In the genomic region with DNA sequence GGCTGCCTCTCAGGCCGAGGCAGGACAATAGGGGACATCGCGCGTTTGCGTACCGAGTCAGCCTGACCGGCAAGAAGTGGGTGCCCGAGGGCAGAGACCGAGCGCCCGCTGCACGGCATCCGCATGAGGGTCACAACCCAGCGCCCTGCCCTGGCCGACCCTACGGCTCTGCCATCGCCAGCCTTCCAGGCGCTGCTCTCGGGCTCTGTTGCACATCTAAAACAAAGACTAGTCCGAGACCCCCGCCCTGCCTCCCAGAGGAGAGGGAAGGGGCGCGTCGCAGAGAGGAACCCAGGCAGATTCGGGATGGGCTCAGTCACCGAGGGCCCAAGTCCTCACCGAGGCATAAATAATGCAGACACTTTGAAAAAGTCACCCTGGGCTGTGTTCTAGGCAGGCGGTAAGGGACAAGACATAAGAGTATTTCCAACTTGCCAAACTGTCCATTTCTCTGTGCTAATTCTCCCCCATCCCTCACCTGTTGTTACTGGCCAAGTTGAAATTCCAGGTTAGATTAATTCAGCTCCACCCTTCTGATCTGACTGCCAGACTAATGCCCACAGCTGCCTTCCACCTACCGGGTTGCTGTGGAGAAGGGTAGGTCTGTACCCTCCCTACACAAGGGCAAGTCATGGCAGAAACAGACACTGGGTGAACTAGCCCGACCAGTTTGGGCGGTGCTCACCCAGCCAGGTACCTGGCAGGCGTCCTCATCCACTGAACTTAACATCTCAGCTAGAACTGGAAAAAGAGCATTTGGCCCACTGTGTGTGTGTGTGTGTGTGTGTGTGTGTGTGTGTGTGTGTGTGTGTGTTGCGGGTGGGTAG, we compare ENCODE assay signal across 8 mouse cellular contexts. TPM values are rescaled to one million over a fixed set of nuclear protein-coding genes. Genes with fewer than 3 reads are reported as not detected.
A peak's percentile ranks its signal among the peaks of the same experiment; 100 is the strongest.
DNase-seq lines count a peak whose midpoint lies in the region; ATAC-seq and TF ChIP-seq lines count a peak whose summit lies in the region.

No protein-coding gene starts in this region.

- intact Hi-C loops in heart, postnatal 25 days (cut with DNase I): loop anchor here (5.0 kb wide), 3 partner anchors 45 to 75 kb away; partner anchors contain the start of gene Dguok

- ATAC-seq in heart, embryonic 12.5 days (ENCODE audit: insufficient number of reproducible peaks, low FRiP score): no peak
- ATAC-seq in intestine, embryonic 15.5 days: peak; percentile 57

- H3K9ac ChIP-seq in heart, embryonic 12.5 days: peak overlapping the region; percentile 86
- H3K9ac ChIP-seq in intestine, embryonic 15.5 days: peak overlapping the region; percentile 88

- peak overlapping the region; percentile 91 for H3K27ac ChIP-seq in heart, embryonic 12.5 days (ENCODE audit: poor library complexity, severe bottlenecking)
- H3K27ac ChIP-seq in intestine, embryonic 15.5 days: peak overlapping the region; percentile 96
- H3K27ac ChIP-seq in olfactory bulb, adult 2 months (ENCODE audit: insufficient read depth, low read depth, low read length): no peak overlapping the region

- TF ChIP-seq POLR2A in olfactory bulb, adult 2 months (IDR thresholded peaks at IDR 0.05; ENCODE audit: insufficient read depth, low read depth, low read length): no peak

- no peak for TF ChIP-seq CTCF in olfactory bulb, adult 2 months (IDR thresholded peaks at IDR 0.05; ENCODE audit: insufficient read depth, low read depth, low read length)

- peak overlapping the region; percentile 79 for H3K4me2 ChIP-seq in heart, embryonic 12.5 days
- H3K4me2 ChIP-seq in intestine, embryonic 15.5 days (replicated peaks): peak overlapping the region; percentile 76

- no peaks in the 10 kb centered on the region for H3K27me3 ChIP-seq in heart, embryonic 12.5 days (replicated peaks)
- H3K27me3 ChIP-seq in intestine, embryonic 15.5 days (replicated peaks): no peaks in the 10 kb centered on the region

- WGBS in heart, embryonic 12.5 days: 5% methylated on average over 32 of the region's 33 CpGs
- 6% methylated on average over 32 of the region's 33 CpGs for WGBS in intestine, embryonic 15.5 days
- WGBS in olfactory bulb, adult 2 months: 15% methylated on average over 33 of the region's 33 CpGs

- DNase-seq in heart, postnatal 25 days (ENCODE audit: low spot score): no peak
- DNase-seq in embryo, embryonic 10.5 days (ENCODE audit: low spot score): peak; percentile 63
- DNase-seq in lung, adult 18-20 months: peak; percentile 84 to 90
- DNase-seq in cerebellum, postnatal 36 days: no peak
- DNase-seq in adrenal gland, postnatal 14 days: no peak

- no peaks in the 10 kb centered on the region for H3K9me3 ChIP-seq in heart, embryonic 12.5 days (replicated peaks)
- H3K9me3 ChIP-seq in intestine, embryonic 15.5 days: no peaks in the 10 kb centered on the region

- peaks cover 66% of the 10 kb centered on the region for H3K4me1 ChIP-seq in heart, embryonic 12.5 days (replicated peaks)
- peaks cover 43% of the 10 kb centered on the region for H3K4me1 ChIP-seq in intestine, embryonic 15.5 days (replicated peaks)
- peaks cover 36% of the 10 kb centered on the region for H3K4me1 ChIP-seq in olfactory bulb, adult 2 months (ENCODE audit: control insufficient read depth, insufficient read depth, low read length)

- H3K4me3 ChIP-seq in heart, embryonic 12.5 days: peak overlapping the region; percentile 77
- peak overlapping the region; percentile 81 for H3K4me3 ChIP-seq in intestine, embryonic 15.5 days (replicated peaks)
- peak overlapping the region; percentile 77 for H3K4me3 ChIP-seq in olfactory bulb, adult 2 months (ENCODE audit: insufficient read depth, low read depth, low read length)

- 0 out of 2 replicates have a peak, but pooled peaks cover 7% of the 10 kb centered on the region for H3K36me3 ChIP-seq in heart, embryonic 12.5 days
- no peaks in the 10 kb centered on the region for H3K36me3 ChIP-seq in intestine, embryonic 15.5 days

RNA-seq across cellular contexts. Expression of gene Tet3, which starts 1.7 kb away (rescaled TPM):
- polyA plus RNA-seq in heart, embryonic 12.5 days (2016; fragmentation: Nextera tagmentation; extraction: Ambion mirVana): 31.3 and 33.6 TPM in 2 replicates
- 10 to 100 TPM; 32.6 to 40.8 TPM for total RNA-seq in heart, postnatal 25 days (2021)
- polyA plus RNA-seq in intestine, embryonic 15.5 days (2015; fragmentation: Nextera tagmentation; extraction: Ambion mirVana): 41.8 and 42.8 TPM in 2 replicates
- 65.6 and 107 TPM in 2 replicates for polyA plus RNA-seq in olfactory bulb, adult 2 months (2012; ENCODE audit: insufficient read depth, insufficient read length, low replicate concordance, missing spikeins)
- 49.9 and 61.8 TPM in 2 replicates for total RNA-seq in adrenal gland, postnatal 14 days (2021)

RNA-seq across cellular contexts. Expression of gene Dguok, which starts 49.6 kb away (rescaled TPM):
- polyA plus RNA-seq in heart, embryonic 12.5 days (2016; fragmentation: Nextera tagmentation; extraction: Ambion mirVana): 46.5 and 52.5 TPM in 2 replicates
- total RNA-seq in heart, postnatal 25 days (2021): 10 to 100 TPM; 32.8 to 35.2 TPM
- polyA plus RNA-seq in intestine, embryonic 15.5 days (2015; fragmentation: Nextera tagmentation; extraction: Ambion mirVana): 68.8 and 73.3 TPM in 2 replicates
- polyA plus RNA-seq in olfactory bulb, adult 2 months (2012; ENCODE audit: insufficient read depth, insufficient read length, low replicate concordance, missing spikeins): not detected in 2 replicates
- total RNA-seq in adrenal gland, postnatal 14 days (2021): 45.2 and 46.6 TPM in 2 replicates

Comparison
In these comparisons a context has a peak if more than half of its experiments do, and no peak if none do; other contexts are left out.
1. DNase-seq: peak in embryo, embryonic 10.5 days (single experiment) and lung, adult 18-20 months (2 of 2); none in heart, postnatal 25 days (single experiment), cerebellum, postnatal 36 days (0 of 2) and adrenal gland, postnatal 14 days (single experiment).
2. Peak in every context shown above with its lines, with median percentiles within 50 percentile points of each other: H3K4me3 ChIP-seq.